Comparison of ENCODE assay signal across 10 mouse cellular contexts in the genomic region with DNA sequence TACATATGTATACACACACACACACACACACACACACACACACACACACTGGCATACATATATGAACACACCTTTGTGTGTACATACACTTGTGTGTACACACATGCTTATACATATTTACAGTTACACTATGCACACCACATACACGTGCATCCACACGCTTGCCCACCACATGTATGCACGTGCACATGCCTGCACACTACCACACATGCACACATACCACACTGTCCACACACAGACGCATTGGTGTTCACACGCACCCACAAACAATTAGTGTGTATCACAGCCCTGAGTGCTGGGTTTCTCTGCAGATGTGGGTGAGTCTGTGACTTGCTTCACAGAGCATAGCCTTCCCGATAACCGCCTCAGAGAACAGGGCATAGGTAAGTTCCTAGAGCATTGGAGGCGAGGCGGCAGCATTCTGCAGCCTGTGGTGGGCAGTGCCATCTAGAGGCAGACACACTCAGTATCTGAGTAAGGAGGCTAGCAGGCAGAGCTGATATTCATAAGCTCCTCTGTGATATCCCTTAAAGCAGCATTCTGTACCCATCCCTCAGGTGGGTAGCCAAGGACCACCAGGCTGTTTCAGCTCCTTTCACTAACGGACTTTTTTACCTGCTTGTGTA. TPM values are rescaled to one million over a fixed set of nuclear protein-coding genes. Genes with fewer than 3 reads are reported as not detected.
DNase-seq lines count a peak whose midpoint lies in the region; ATAC-seq and TF ChIP-seq lines count a peak whose summit lies in the region.
"Had no signal": no experiment of that assay in that cellular context is flagged by ENCODE, and none has a peak within 500 bp of the region (broad histone marks: within the 10 kb centered on the region; RNA-seq: fewer than 3 reads in every experiment).

No protein-coding gene starts in this region.

- H3K9ac ChIP-seq in heart, adult 2 months (ENCODE audit: low read depth, low read length): no peak overlapping the region
- H3K9ac ChIP-seq in midbrain, embryonic 14.5 days (replicated peaks; ENCODE audit: low read length): no peak overlapping the region
- H3K9ac ChIP-seq: liver, embryonic 15.5 days had no signal

- no peak overlapping the region for H3K27ac ChIP-seq in heart, adult 2 months
- H3K27ac ChIP-seq in testis, adult 2 months (ENCODE audit: control insufficient read depth, insufficient read depth, low read depth, low read length): no peak overlapping the region
- 0 out of 2 replicates have a peak overlapping the region, but pooled peaks have one; percentile 49 for H3K27ac ChIP-seq in midbrain, embryonic 14.5 days (replicated peaks; ENCODE audit: low read depth, low read length)
- H3K27ac ChIP-seq: liver, embryonic 15.5 days had no signal

- no peaks in the 10 kb centered on the region for H3K79me2 ChIP-seq in heart, adult 2 months (replicated peaks; ENCODE audit: control insufficient read depth, insufficient read depth, low read length)

- H3K9me3 ChIP-seq in midbrain, embryonic 14.5 days (ENCODE audit: control insufficient read depth, low read length): no peaks in the 10 kb centered on the region
- H3K9me3 ChIP-seq: liver, embryonic 15.5 days had no signal

- no peaks in the 10 kb centered on the region for H3K36me3 ChIP-seq in heart, adult 2 months (ENCODE audit: control insufficient read depth, insufficient read depth, low read length)
- H3K36me3 ChIP-seq in testis, adult 2 months (ENCODE audit: control insufficient read depth, insufficient read depth, low read length): no peaks in the 10 kb centered on the region
- H3K36me3 ChIP-seq in midbrain, embryonic 14.5 days (ENCODE audit: control insufficient read depth, insufficient read depth, low read length): peaks cover 10% of the 10 kb centered on the region; the same call in 1 of the 2 replicates
- H3K36me3 ChIP-seq: G1E; liver, embryonic 15.5 days had no signal

- peak; percentile 67 for TF ChIP-seq CTCF in heart, adult 2 months (IDR thresholded peaks at IDR 0.05)
- peak; percentile 55; the same call in 1 of the 2 replicates for TF ChIP-seq CTCF in testis, adult 2 months (IDR thresholded peaks at IDR 0.05; ENCODE audit: control insufficient read depth, insufficient read depth, insufficient replicate concordance, low read depth, low read length)

- DNase-seq in heart, adult 2 months: no peak
- no peak for DNase-seq in heart, adult 9 months (ENCODE audit: low spot score in 2 of 2)
- no peak for DNase-seq in testis, postnatal 14 days (ENCODE audit: low spot score)
- DNase-seq in midbrain, embryonic 14.5 days: peak; percentile 85
- no peak for DNase-seq in spleen, postnatal 4 days (ENCODE audit: low spot score in 2 of 2)
- no peak for DNase-seq in gastrocnemius, postnatal 36 days

- H3K4me2 ChIP-seq in midbrain, embryonic 14.5 days (ENCODE audit: low read length): no peak overlapping the region
- H3K4me2 ChIP-seq: liver, embryonic 15.5 days had no signal

- H3K27me3 ChIP-seq in heart, adult 2 months (ENCODE audit: control insufficient read depth, insufficient read depth, low read length): no peaks in the 10 kb centered on the region
- H3K27me3 ChIP-seq in testis, adult 2 months (ENCODE audit: control insufficient read depth, insufficient read depth, low read length): no peaks in the 10 kb centered on the region
- H3K27me3 ChIP-seq in midbrain, embryonic 14.5 days (ENCODE audit: control insufficient read depth, insufficient read depth, low read length): no peaks in the 10 kb centered on the region
- H3K27me3 ChIP-seq: liver, embryonic 15.5 days had no signal

- peak; percentile 86 for ATAC-seq in frontal cortex, adult (ENCODE audit: low TSS enrichment)
- peak; percentile 48; the same call in 1 of the 2 replicates for ATAC-seq in midbrain, embryonic 14.5 days (ENCODE audit: low FRiP score, low TSS enrichment)

- no peak for TF ChIP-seq EP300 in heart, adult 2 months (IDR thresholded peaks at IDR 0.05; ENCODE audit: insufficient read depth, low read depth, low read length)

- H3K4me1 ChIP-seq in heart, adult 2 months (ENCODE audit: control insufficient read depth, insufficient read depth, low read length): no peaks in the 10 kb centered on the region
- no peaks in the 10 kb centered on the region for H3K4me1 ChIP-seq in testis, adult 2 months (ENCODE audit: control insufficient read depth, insufficient read depth, low read length)
- no peaks in the 10 kb centered on the region for H3K4me1 ChIP-seq in midbrain, embryonic 14.5 days (ENCODE audit: control insufficient read depth, insufficient read depth, low read length)
- H3K4me1 ChIP-seq: liver, embryonic 15.5 days had no signal

- TF ChIP-seq POLR2A in heart, adult 2 months (IDR thresholded peaks at IDR 0.05; ENCODE audit: insufficient read depth, low read depth, low read length): no peak
- TF ChIP-seq POLR2A in testis, adult 2 months (IDR thresholded peaks at IDR 0.05; ENCODE audit: control insufficient read depth, low read depth, low read length): no peak

- intact Hi-C loops in heart, adult 2 months (cut with DNase I): loop anchor here (5.0 kb wide), 1 partner anchor 175 kb away; no protein-coding TSS in a partner anchor
- intact Hi-C loops in gastrocnemius, postnatal 36 days (cut with DNase I): no loop called here

- 65% methylated on average over 10 of the region's 10 CpGs for WGBS in heart, adult 2 months
- 68% methylated on average over 10 of the region's 10 CpGs for WGBS in midbrain, embryonic 14.5 days

- H3K4me3 ChIP-seq in heart, adult 2 months: no peak overlapping the region
- no peak overlapping the region for H3K4me3 ChIP-seq in testis, adult 2 months (ENCODE audit: control insufficient read depth, low read depth, low read length)
- H3K4me3 ChIP-seq in midbrain, embryonic 14.5 days (replicated peaks; ENCODE audit: low read depth, low read length): no peak overlapping the region
- H3K4me3 ChIP-seq: liver, embryonic 15.5 days had no signal

RNA-seq across cellular contexts. Expression of gene Kndc1, which starts 17.2 kb away (rescaled TPM):
- not detected for total RNA-seq in heart, adult 2 months (2021)
- polyA plus RNA-seq in heart, adult 2 months (2012; rRNA removed): 0.47 TPM in 1 of 2 replicates, not detected in the other
- 3.6 and 3.9 TPM in 2 replicates for polyA plus RNA-seq in testis, adult 2 months (2012; rRNA removed)
- polyA plus RNA-seq in midbrain, embryonic 14.5 days (2014; fragmentation: Nextera tagmentation; extraction: Ambion mirVana): 20.6 and 22.9 TPM in 2 replicates
- not detected for total RNA-seq in gastrocnemius, postnatal 36 days (2021)
- polyA plus RNA-seq: G1E; liver, embryonic 15.5 days had no signal

RNA-seq across cellular contexts. Expression of gene Adgra1, which starts 43.3 kb away (rescaled TPM):
- under 1 TPM in 1 of 2 experiments, not detected in 1; 0.09 TPM for total RNA-seq in heart, adult 2 months (2021)
- 0.04 and 0.06 TPM in 2 replicates for polyA plus RNA-seq in heart, adult 2 months (2012; rRNA removed)
- polyA plus RNA-seq in testis, adult 2 months (2012; rRNA removed): 0.43 and 0.48 TPM in 2 replicates
- 16.5 and 24.2 TPM in 2 replicates for polyA plus RNA-seq in midbrain, embryonic 14.5 days (2014; fragmentation: Nextera tagmentation; extraction: Ambion mirVana)
- total RNA-seq in gastrocnemius, postnatal 36 days (2021): under 1 TPM in 1 of 2 experiments, not detected in 1; 0.07 TPM
- polyA plus RNA-seq: G1E; liver, embryonic 15.5 days had no signal

Comparison
In these comparisons a context has a peak if more than half of its experiments do, and no peak if none do; other contexts are left out.
1. RNA of gene Adgra1, which starts 43.3 kb away (polyA plus RNA-seq): 16.5 to 24.2 TPM in midbrain, embryonic 14.5 days; 0.43 to 0.48 TPM in testis, adult 2 months and 0.04 to 0.06 TPM in heart, adult 2 months; every median in the first group is over 10 times any median in the second.